In genomic region chr7:100178891-100179233, GRCm38 (mm10) we compare ENCODE assay signal across 8 mouse cellular contexts. TPM values are rescaled to one million over a fixed set of nuclear protein-coding genes. Genes with fewer than 3 reads are reported as not detected.
DNase-seq lines count a peak whose midpoint lies in the region; ATAC-seq and TF ChIP-seq lines count a peak whose summit lies in the region.

No protein-coding gene starts in this region.

- peaks cover 9% of the 10 kb centered on the region; the same call in 1 of the 2 replicates for H3K4me1 ChIP-seq in intestine, embryonic 14.5 days (replicated peaks; ENCODE audit: control insufficient read depth, insufficient read depth, low read length)
- peaks cover 13% of the 10 kb centered on the region for H3K4me1 ChIP-seq in midbrain, embryonic 10.5 days

- intact Hi-C loops in left cerebral cortex, adult 2 months (cut with DNase I), result no loop called here
- intact Hi-C loops in left cerebral cortex, postnatal 14 days (cut with DNase I), result no loop called here

- WGBS in intestine, embryonic 14.5 days, result under 1% methylated on average over 15 of the region's 15 CpGs
- WGBS in midbrain, embryonic 10.5 days, result 1% methylated on average over 15 of the region's 15 CpGs

- H3K4me2 ChIP-seq in intestine, embryonic 14.5 days (ENCODE audit: low read length), result peak overlapping the region; percentile 63

- H3K27me3 ChIP-seq in intestine, embryonic 14.5 days (replicated peaks; ENCODE audit: control insufficient read depth, insufficient read depth, low read length), result peaks cover 24% of the 10 kb centered on the region
- H3K27me3 ChIP-seq in midbrain, embryonic 10.5 days (ENCODE audit: low read depth, poor library complexity, severe bottlenecking), result peaks cover 63% of the 10 kb centered on the region

- no peaks in the 10 kb centered on the region for H3K36me3 ChIP-seq in intestine, embryonic 14.5 days (ENCODE audit: control insufficient read depth, insufficient read depth, low read length)
- no peaks in the 10 kb centered on the region for H3K36me3 ChIP-seq in midbrain, embryonic 10.5 days

- no peak for TF ChIP-seq CTCF in left cerebral cortex, adult 2 months (IDR thresholded peaks at IDR 0.05)

- H3K4me3 ChIP-seq in left cerebral cortex, adult 2 months, result peak overlapping the region; percentile 36
- peak overlapping the region; percentile 34 for H3K4me3 ChIP-seq in intestine, embryonic 14.5 days (ENCODE audit: low read depth, low read length)
- peak overlapping the region; percentile 54 for H3K4me3 ChIP-seq in midbrain, embryonic 10.5 days

- no peaks in the 10 kb centered on the region for H3K9me3 ChIP-seq in intestine, embryonic 14.5 days (ENCODE audit: control insufficient read depth, low read length)
- H3K9me3 ChIP-seq in midbrain, embryonic 10.5 days (replicated peaks), result no peaks in the 10 kb centered on the region

- H3K9ac ChIP-seq in intestine, embryonic 14.5 days (ENCODE audit: low read length), result peak overlapping the region; percentile 33

- peak; percentile 48; the same call in 1 of the 2 replicates for ATAC-seq in intestine, embryonic 14.5 days (replicated peaks; ENCODE audit: low FRiP score, low TSS enrichment, low read depth)

- no peak overlapping the region for H3K27ac ChIP-seq in left cerebral cortex, adult 2 months
- peak overlapping the region; percentile 66; the same call in 1 of the 2 replicates for H3K27ac ChIP-seq in intestine, embryonic 14.5 days (ENCODE audit: low read depth)
- peak overlapping the region; percentile 38; the same call in 1 of the 2 replicates for H3K27ac ChIP-seq in midbrain, embryonic 10.5 days (replicated peaks)

- DNase-seq in left cerebral cortex, adult 2 months (ENCODE audit: extremely low spot score in 1 of 2, low spot score in 2 of 2), result no peak
- DNase-seq in left cerebral cortex, adult 11 months (ENCODE audit: low spot score), result no peak
- DNase-seq in embryo, embryonic 11 days, result peak; percentile 48
- DNase-seq in intestine, embryonic 14.5 days (ENCODE audit: low spot score), result no peak
- DNase-seq in midbrain, embryonic 10.5 days (ENCODE audit: low spot score), result peak; percentile 42
- DNase-seq in right cerebral cortex, postnatal 36 days (ENCODE audit: low spot score in 2 of 2), result no peak
- DNase-seq in left cerebral cortex, postnatal 14 days (ENCODE audit: low spot score in 2 of 2), result no peak
- DNase-seq in gastrocnemius, adult 18-20 months (ENCODE audit: low spot score), result no peak

RNA-seq across cellular contexts. Expression of gene Kcne3, which starts 2.6 kb away (rescaled TPM):
- under 1 TPM in 1 of 2 experiments, not detected in 1; 0.48 TPM for total RNA-seq in left cerebral cortex, adult 2 months (2021)
- polyA plus RNA-seq in intestine, embryonic 14.5 days (2014; fragmentation: Nextera tagmentation; extraction: Ambion mirVana), result 73.1 and 74.5 TPM in 2 replicates
- polyA plus RNA-seq in midbrain, embryonic 10.5 days (2016; fragmentation: Nextera tagmentation; extraction: Ambion mirVana), result 2.9 and 6.7 TPM in 2 replicates
- total RNA-seq in left cerebral cortex, postnatal 14 days (2021), result not detected
- under 1 TPM; 0.39 to 0.55 TPM for total RNA-seq in gastrocnemius, adult 18-20 months (2021)

RNA-seq across cellular contexts. Expression of gene Lipt2, which starts 19.8 kb away (rescaled TPM):
- total RNA-seq in left cerebral cortex, adult 2 months (2021), result 1 to 10 TPM; 4.5 to 5.3 TPM
- polyA plus RNA-seq in intestine, embryonic 14.5 days (2014; fragmentation: Nextera tagmentation; extraction: Ambion mirVana), result 29.7 and 35.7 TPM in 2 replicates
- 20.7 and 23.4 TPM in 2 replicates for polyA plus RNA-seq in midbrain, embryonic 10.5 days (2016; fragmentation: Nextera tagmentation; extraction: Ambion mirVana)
- total RNA-seq in left cerebral cortex, postnatal 14 days (2021), result 1 to 10 TPM; 4.3 to 5.5 TPM
- 1 to 10 TPM; 3.9 to 4.3 TPM for total RNA-seq in gastrocnemius, adult 18-20 months (2021)

RNA-seq across cellular contexts. Expression of gene Pgm2l1, which starts 48.3 kb away (rescaled TPM):
- 100 to 1,000 TPM; 278 to 282 TPM for total RNA-seq in left cerebral cortex, adult 2 months (2021)
- 3.2 and 3.3 TPM in 2 replicates for polyA plus RNA-seq in intestine, embryonic 14.5 days (2014; fragmentation: Nextera tagmentation; extraction: Ambion mirVana)
- 4.5 and 7.3 TPM in 2 replicates for polyA plus RNA-seq in midbrain, embryonic 10.5 days (2016; fragmentation: Nextera tagmentation; extraction: Ambion mirVana)
- 100 to 1,000 TPM; 465 to 490 TPM for total RNA-seq in left cerebral cortex, postnatal 14 days (2021)
- total RNA-seq in gastrocnemius, adult 18-20 months (2021), result 10 to 100 TPM; 18.1 to 19.3 TPM

RNA-seq across cellular contexts. Expression of gene Pold3, which starts 57.5 kb away (rescaled TPM):
- 10 to 100 TPM; 34.0 to 37.3 TPM for total RNA-seq in left cerebral cortex, adult 2 months (2021)
- polyA plus RNA-seq in intestine, embryonic 14.5 days (2014; fragmentation: Nextera tagmentation; extraction: Ambion mirVana), result 64.8 and 70.6 TPM in 2 replicates
- polyA plus RNA-seq in midbrain, embryonic 10.5 days (2016; fragmentation: Nextera tagmentation; extraction: Ambion mirVana), result 114 and 117 TPM in 2 replicates
- 10 to 100 TPM; 25.7 to 31.7 TPM for total RNA-seq in left cerebral cortex, postnatal 14 days (2021)
- 1 to 10 TPM; 4.8 to 5.2 TPM for total RNA-seq in gastrocnemius, adult 18-20 months (2021)

Comparison
In these comparisons a context has a peak if more than half of its experiments do, and no peak if none do; other contexts are left out.
1. DNase-seq: peak in embryo, embryonic 11 days (single experiment) and midbrain, embryonic 10.5 days (single experiment); none in left cerebral cortex, adult 2 months (0 of 2), left cerebral cortex, adult 11 months (single experiment), intestine, embryonic 14.5 days (single experiment), right cerebral cortex, postnatal 36 days (0 of 2), left cerebral cortex, postnatal 14 days (0 of 2) and gastrocnemius, adult 18-20 months (single experiment).
2. RNA of gene Pgm2l1, which starts 48.3 kb away (total RNA-seq): 465 to 490 TPM in left cerebral cortex, postnatal 14 days and 278 to 282 TPM in left cerebral cortex, adult 2 months; 18.1 to 19.3 TPM in gastrocnemius, adult 18-20 months; every median in the first group is over 10 times any median in the second.
3. Peak in every context shown above with its lines, with median percentiles within 50 percentile points of each other: H3K4me3 ChIP-seq.